Mouse (Mus musculus): ENCODE results near the gene Tbck. TPM values are rescaled to one million over a fixed set of nuclear protein-coding genes. Genes with fewer than 3 reads are reported as not detected.

The Tbck gene
- polyA plus RNA-seq, 1 experiment from 2014 or later: 34.0 TPM

DNA sequence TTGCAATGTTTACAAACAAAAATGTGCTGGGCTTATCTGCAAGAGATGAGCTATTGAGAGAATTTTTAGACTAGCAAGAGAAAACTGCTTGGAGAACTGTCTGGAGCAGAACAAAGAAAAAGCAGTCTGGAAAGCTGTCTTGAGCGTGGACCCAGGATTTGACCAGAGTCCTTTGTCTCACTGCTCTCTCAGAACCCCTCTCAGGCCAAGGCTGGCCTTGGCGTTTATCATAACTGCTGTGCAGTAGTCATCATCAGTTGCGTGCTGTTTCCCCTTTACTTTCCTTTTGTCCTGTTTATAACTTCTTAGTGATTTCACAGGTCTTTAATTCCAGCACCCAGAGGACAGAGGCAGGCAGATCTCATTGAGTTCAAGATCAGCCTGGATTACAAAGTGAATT is 20.3 kb downstream of the Tbck start:
- 88% methylated on average over 3 of the region's 3 CpGs for WGBS
- Histone ChIP-seq H3K27me3 (no peaks in the 10 kb centered on the region), H3K4me3 (no peak overlapping the region), H3K27ac (replicated peaks) (no peak overlapping the region), H3K4me1 (no peaks in the 10 kb centered on the region), H3K9me3 (no peaks in the 10 kb centered on the region), H3K9ac (replicated peaks) (no peak overlapping the region), H3K4me2 (replicated peaks) (no peak overlapping the region), H3K36me3 (peaks cover 5% of the 10 kb centered on the region; the same call in 1 of the 2 replicates)
- no peak for ATAC-seq (replicated peaks)

DNA sequence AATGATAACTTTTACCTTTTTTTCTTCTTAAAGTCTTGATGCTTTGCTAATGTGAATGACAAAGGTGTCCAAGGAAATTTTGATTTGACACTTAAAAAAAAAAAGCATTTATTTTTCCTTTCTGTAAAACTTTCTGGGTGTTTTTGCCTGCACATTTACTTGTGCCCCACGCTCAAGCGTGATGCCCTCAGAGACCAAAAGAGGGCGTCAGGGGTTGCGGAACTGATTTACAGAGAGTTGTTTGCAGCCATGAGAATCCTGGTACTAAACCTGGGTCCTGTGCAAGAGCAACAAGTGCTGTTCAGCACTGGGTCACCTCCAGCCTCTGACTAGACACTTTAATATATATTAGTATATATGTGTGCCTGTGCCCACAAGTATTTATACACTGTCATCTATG is 23.0 kb downstream of the Tbck start:
- 75% methylated on average over 4 of the region's 4 CpGs for WGBS
- Histone ChIP-seq H3K4me1 (no peaks in the 10 kb centered on the region), H3K4me3 (no peak overlapping the region), H3K27ac (replicated peaks) (no peak overlapping the region), H3K36me3 (0 out of 2 replicates have a peak, but pooled peaks cover 2% of the 10 kb centered on the region), H3K4me2 (replicated peaks) (no peak overlapping the region), H3K27me3 (no peaks in the 10 kb centered on the region), H3K9ac (replicated peaks) (no peak overlapping the region), H3K9me3 (no peaks in the 10 kb centered on the region)
- ATAC-seq (replicated peaks): no peak

DNA sequence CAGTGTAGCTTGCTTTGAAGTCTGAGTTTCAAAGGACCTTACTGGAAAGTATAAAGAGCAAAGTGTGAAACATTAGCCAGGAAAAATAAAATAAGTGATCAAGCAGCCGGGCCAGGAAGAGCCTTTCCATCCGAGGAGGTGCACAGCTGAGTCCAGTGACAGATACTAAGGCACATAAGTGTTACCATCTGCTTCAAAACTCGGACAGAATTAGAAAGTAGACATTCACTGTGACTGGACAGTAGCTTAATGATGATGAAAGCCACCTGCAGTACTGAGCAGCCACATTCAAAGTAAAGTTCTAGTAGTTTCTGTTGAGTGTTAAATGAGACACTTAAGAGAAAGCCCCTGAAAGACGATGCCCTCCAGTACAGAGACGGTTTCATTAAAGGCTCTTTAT is 30.0 kb downstream of the Tbck start:
- Histone ChIP-seq H3K4me1 (no peaks in the 10 kb centered on the region), H3K4me2 (replicated peaks) (no peak overlapping the region), H3K27ac (replicated peaks) (no peak overlapping the region), H3K36me3 (0 out of 2 replicates have a peak, but pooled peaks cover 2% of the 10 kb centered on the region), H3K9ac (replicated peaks) (no peak overlapping the region), H3K9me3 (no peaks in the 10 kb centered on the region), H3K27me3 (no peaks in the 10 kb centered on the region), H3K4me3 (no peak overlapping the region)
- WGBS: 84% methylated on average over 5 of the region's 5 CpGs
- ATAC-seq (replicated peaks): no peak

DNA sequence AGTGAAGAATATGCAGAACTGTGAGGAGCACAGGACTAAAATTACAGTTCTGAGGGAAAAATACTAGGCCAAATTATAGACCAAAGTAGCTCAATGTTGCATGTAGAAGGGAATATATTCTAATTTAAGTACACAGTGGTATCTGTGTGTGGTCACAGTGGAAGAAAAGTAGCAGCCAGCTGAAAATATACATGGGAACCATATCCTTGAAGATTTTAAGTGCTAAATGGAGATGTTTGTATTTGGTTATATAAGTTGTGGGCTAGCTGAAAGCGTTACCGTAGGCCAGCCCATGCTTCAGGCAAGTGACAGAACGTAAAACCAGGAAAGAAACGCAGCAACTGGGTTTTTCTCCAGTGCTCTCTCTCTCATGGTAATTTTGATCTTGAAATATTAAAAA is 33.4 kb downstream of the Tbck start:
- Histone ChIP-seq H3K27me3 (no peaks in the 10 kb centered on the region), H3K9ac (replicated peaks) (no peak overlapping the region), H3K36me3 (peaks cover 14% of the 10 kb centered on the region), H3K4me2 (replicated peaks) (no peak overlapping the region), H3K27ac (replicated peaks) (no peak overlapping the region), H3K9me3 (no peaks in the 10 kb centered on the region), H3K4me1 (no peaks in the 10 kb centered on the region), H3K4me3 (no peak overlapping the region)
- no peak for ATAC-seq (replicated peaks)
- over 99% methylated on average over 4 of the region's 4 CpGs for WGBS

DNA sequence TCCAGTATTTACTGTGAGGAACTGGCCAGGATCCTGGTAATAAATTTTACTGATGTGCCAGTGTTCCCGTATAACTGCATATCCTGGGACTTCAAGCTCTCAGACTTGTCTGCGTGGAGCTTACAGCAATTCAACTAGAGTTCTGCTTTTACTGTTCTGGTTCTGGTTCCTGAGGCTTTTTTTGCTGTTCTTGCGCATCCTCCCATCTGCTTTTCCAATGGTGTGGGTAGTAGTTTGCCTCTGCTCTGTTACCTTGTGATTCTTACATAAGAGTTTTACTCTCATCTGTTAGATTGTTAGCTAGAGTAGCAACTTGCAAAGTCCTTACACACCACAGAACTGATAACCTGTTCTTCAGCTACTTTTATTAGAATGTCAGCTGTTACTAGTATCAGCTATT is 40.4 kb downstream of the Tbck start:
- Histone ChIP-seq H3K9me3 (no peaks in the 10 kb centered on the region), H3K27ac (replicated peaks) (no peak overlapping the region), H3K9ac (replicated peaks) (no peak overlapping the region), H3K4me3 (no peak overlapping the region), H3K27me3 (no peaks in the 10 kb centered on the region), H3K4me1 (no peaks in the 10 kb centered on the region), H3K4me2 (replicated peaks) (no peak overlapping the region), H3K36me3 (peaks cover 36% of the 10 kb centered on the region)
- 95% methylated on average over 3 of the region's 3 CpGs for WGBS
- ATAC-seq (replicated peaks): no peak

- Histone ChIP-seq H3K4me1 (peaks cover 4% of the 10 kb centered on the region; the same call in 1 of the 2 replicates), H3K9ac (replicated peaks) (no peak overlapping the region), H3K4me2 (replicated peaks) (no peak overlapping the region), H3K27ac (replicated peaks) (no peak overlapping the region), H3K36me3 (peaks cover 2% of the 10 kb centered on the region; the same call in 1 of the 2 replicates), H3K9me3 (no peaks in the 10 kb centered on the region), H3K27me3 (no peaks in the 10 kb centered on the region), H3K4me3 (no peak overlapping the region)
- WGBS: 37% methylated on average over 10 of the region's 10 CpGs
- peak; percentile 55; the same call in 1 of the 2 replicates for ATAC-seq (replicated peaks)
Measured at GRCm38 (mm10) chr3:132744287-132745146, 60.6 kb downstream of the Tbck start.

DNA sequence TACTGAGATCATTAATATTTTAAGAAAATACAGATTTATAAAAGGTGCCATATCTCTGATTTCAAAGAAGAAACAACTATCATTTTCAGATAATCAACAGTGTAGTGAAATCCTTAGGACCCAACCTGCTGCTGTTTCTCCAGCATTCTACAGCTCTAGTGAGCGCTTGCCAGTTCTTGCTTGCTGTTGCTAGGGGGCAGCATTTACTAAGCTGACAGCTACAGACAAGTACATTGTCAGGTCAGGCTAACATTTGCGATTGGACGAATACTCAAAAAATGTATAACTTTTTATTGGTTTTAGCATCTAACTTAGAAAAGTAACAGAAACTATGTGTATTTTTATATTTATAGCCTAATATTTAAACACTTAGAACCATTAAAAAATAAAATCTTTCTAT is 63.1 kb downstream of the Tbck start:
- Histone ChIP-seq H3K4me3 (no peak overlapping the region), H3K36me3 (0 out of 2 replicates have a peak, but pooled peaks cover 2% of the 10 kb centered on the region), H3K9ac (replicated peaks) (no peak overlapping the region), H3K4me2 (replicated peaks) (no peak overlapping the region), H3K4me1 (peaks cover 4% of the 10 kb centered on the region; the same call in 1 of the 2 replicates), H3K27ac (replicated peaks) (no peak overlapping the region), H3K9me3 (no peaks in the 10 kb centered on the region), H3K27me3 (no peaks in the 10 kb centered on the region)
- ATAC-seq (replicated peaks): peak; percentile 94
- WGBS: 29% methylated on average over 3 of the region's 3 CpGs

DNA sequence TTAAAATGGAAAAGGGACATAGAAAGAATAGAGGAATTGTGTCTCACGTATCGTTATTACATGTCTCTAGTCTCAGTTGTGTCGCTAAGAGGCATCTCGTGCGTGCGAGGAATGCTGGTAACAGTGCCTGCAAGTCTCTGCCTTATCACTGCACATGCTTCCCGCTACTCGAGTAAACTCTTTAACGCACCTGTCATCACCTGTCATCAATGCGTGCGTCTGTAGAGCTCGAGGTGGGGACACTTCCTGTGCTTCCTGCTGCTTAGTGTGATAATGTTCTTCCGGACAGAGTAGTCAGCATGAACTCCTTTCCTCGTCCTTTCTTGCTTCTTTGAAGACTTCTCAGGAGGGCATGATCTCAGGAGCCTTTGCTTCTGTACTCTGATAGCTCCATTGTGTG is 63.8 kb downstream of the Tbck start:
- 83% methylated on average over 14 of the region's 14 CpGs for WGBS
- H3K4me2 ChIP-seq (replicated peaks): no peak overlapping the region
- H3K36me3 ChIP-seq: peaks cover 6% of the 10 kb centered on the region
- no peak for ATAC-seq (replicated peaks)
- no peaks in the 10 kb centered on the region for H3K9me3 ChIP-seq
- H3K4me1 ChIP-seq: peaks cover 4% of the 10 kb centered on the region; the same call in 1 of the 2 replicates
- no peak overlapping the region for H3K27ac ChIP-seq (replicated peaks)
- no peak overlapping the region for H3K9ac ChIP-seq (replicated peaks)
- H3K4me3 ChIP-seq: no peak overlapping the region
- no peaks in the 10 kb centered on the region for H3K27me3 ChIP-seq

- Histone ChIP-seq H3K4me3 (no peak overlapping the region), H3K36me3 (peaks cover 13% of the 10 kb centered on the region), H3K9ac (replicated peaks) (no peak overlapping the region), H3K4me1 (peaks cover 4% of the 10 kb centered on the region; the same call in 1 of the 2 replicates), H3K9me3 (no peaks in the 10 kb centered on the region), H3K27ac (replicated peaks) (no peak overlapping the region), H3K27me3 (no peaks in the 10 kb centered on the region), H3K4me2 (replicated peaks) (no peak overlapping the region)
- 92% methylated on average over 3 of the region's 3 CpGs for WGBS
- ATAC-seq (replicated peaks): no peak
Measured at GRCm38 (mm10) chr3:132748750-132749149, 64.8 kb downstream of the Tbck start.

- Histone ChIP-seq H3K36me3 (peaks cover 18% of the 10 kb centered on the region), H3K27ac (replicated peaks) (no peak overlapping the region), H3K27me3 (no peaks in the 10 kb centered on the region), H3K4me3 (no peak overlapping the region), H3K9me3 (no peaks in the 10 kb centered on the region), H3K4me2 (replicated peaks) (no peak overlapping the region), H3K4me1 (no peaks in the 10 kb centered on the region), H3K9ac (replicated peaks) (no peak overlapping the region)
- ATAC-seq (replicated peaks): no peak
- 86% methylated on average over 4 of the region's 4 CpGs for WGBS
Measured at GRCm38 (mm10) chr3:132752772-132753171, 68.8 kb downstream of the Tbck start.

GRCm38 (mm10) chr3:132756274-132756673 is 72.3 kb downstream of the Tbck start:
- no peaks in the 10 kb centered on the region for H3K27me3 ChIP-seq
- no peaks in the 10 kb centered on the region for H3K9me3 ChIP-seq
- 89% methylated on average over 1 of the region's 1 CpGs for WGBS
- H3K4me3 ChIP-seq: no peak overlapping the region
- H3K27ac ChIP-seq (replicated peaks): no peak overlapping the region
- H3K4me1 ChIP-seq: no peaks in the 10 kb centered on the region
- peaks cover 18% of the 10 kb centered on the region for H3K36me3 ChIP-seq
- H3K4me2 ChIP-seq (replicated peaks): no peak overlapping the region
- no peak for ATAC-seq (replicated peaks)
- no peak overlapping the region for H3K9ac ChIP-seq (replicated peaks)

GRCm38 (mm10) chr3:132766033-132766726 is 82.2 kb downstream of the Tbck start:
- ATAC-seq (replicated peaks): 0 out of 2 replicates have a peak, but pooled peaks have one; percentile 58
- Histone ChIP-seq H3K9ac (replicated peaks) (no peak overlapping the region), H3K4me1 (peaks cover 6% of the 10 kb centered on the region; the same call in 1 of the 2 replicates), H3K27me3 (no peaks in the 10 kb centered on the region), H3K27ac (replicated peaks) (no peak overlapping the region), H3K36me3 (0 out of 2 replicates have a peak, but pooled peaks cover 4% of the 10 kb centered on the region), H3K9me3 (no peaks in the 10 kb centered on the region), H3K4me3 (no peak overlapping the region), H3K4me2 (replicated peaks) (no peak overlapping the region)
- WGBS: 75% methylated on average over 17 of the region's 17 CpGs

All from forebrain, embryonic 15.5 days (tissue).